Mouse (Mus musculus): ENCODE measurements around the gene Afdn. TPM values are rescaled to one million over a fixed set of nuclear protein-coding genes. Genes with fewer than 3 reads are reported as not detected.
"Not testable (repeated sequence)": the region's sequence is repeated elsewhere in the genome, so short reads cannot be mapped to it uniquely, and the experiment has no call there.

Afdn gene
- total RNA-seq, 1 experiment from 2014 or later, result 154 TPM

DNA sequence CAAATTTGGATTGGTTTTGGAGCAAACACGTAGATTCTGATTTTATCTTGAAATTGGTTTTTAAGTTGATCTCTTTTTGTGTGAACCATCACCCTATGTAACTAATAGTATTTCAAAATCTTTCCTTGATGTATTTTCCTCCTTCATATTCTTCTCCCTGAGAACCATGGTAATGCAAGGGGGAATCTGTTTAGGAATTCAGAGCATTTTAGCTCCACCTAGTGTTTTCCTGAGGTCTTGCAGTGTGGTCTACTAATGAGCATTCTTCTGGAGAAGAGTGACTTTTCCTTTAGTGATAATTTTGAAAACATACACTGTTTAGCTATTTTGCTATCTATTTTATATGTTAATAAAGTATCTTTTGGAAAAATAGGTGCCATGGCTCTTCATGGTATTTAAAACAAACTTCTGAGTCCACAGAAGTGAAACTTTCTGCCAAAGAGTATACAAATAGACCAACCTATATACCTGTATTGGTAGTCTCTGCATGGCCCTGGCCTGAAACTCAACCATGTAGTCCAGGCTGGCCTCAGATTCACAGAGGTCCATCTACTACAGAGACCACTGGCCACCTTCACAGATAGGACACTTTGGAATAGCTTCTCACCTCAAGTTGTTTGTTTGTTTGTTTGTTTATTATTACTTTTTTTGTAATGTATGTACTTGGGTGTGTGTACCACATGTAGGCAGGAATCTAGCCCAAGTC, 70.5 kb downstream of the Afdn start:
- no peak for ATAC-seq (replicated peaks; ENCODE audit: insufficient number of reproducible peaks, low FRiP score, low TSS enrichment, poor library complexity, severe bottlenecking)

DNA sequence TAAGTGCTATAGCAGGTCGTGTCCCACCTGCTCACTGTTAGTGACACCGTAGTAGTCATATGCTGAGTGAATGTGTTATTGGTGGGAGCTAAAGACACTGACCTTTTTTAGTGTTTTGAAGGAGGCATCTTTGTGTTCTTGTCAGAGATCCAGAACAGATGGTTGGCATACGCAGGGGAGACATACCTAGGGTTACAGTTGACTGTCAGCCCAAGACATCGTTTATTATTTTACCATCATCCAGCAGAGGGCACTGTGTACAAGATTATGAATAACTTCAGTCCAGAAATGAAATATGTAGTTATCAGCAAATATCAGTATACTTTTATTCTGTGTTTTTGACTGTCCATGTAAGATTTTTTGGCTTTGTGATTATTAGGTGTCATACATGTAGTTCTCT, 75.5 kb downstream of the Afdn start:
- no peak for ATAC-seq (replicated peaks; ENCODE audit: insufficient number of reproducible peaks, low FRiP score, low TSS enrichment, poor library complexity, severe bottlenecking)

DNA sequence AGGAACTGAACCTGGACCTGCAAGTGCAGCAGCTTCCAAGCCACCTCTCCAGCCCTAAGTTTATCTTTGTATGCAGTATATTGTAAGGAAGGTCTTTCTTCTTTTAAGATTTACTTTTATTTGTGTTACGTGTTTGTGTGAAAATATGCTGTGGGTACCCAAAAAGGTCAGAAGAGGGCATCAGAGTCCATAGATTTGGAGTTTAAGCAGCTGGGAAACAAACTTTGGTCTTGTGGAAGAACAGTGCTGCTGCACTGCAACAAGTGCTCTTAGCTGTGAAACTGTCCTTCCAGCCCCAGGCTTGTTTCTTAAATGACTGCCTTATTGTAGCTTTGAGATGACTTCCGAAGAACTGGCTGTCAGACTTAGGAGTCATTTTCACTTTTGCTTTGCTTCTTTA, 89.8 kb downstream of the Afdn start:
- no peak for ATAC-seq (replicated peaks; ENCODE audit: insufficient number of reproducible peaks, low FRiP score, low TSS enrichment, poor library complexity, severe bottlenecking)

DNA sequence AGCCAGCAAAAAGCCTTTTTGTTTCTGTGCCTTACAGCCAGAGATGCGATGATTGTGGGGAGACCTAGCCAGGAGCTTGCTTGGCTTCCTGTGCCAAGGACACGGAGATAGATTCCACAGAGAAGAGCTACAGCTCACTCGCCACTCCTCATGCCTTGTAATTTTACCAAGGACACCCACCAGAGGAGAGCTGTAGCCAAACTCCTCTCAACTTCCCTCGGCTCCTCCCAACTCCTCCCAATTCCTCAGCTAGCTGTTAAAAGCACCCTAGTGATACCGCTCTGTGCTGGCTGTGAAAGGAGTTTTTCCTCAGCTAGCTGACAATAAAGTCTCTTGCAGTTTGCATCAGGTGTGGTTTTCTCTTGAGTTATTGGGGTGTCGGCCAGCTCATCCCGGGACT, 93.5 kb downstream of the Afdn start:
- not testable (repeated sequence) for ATAC-seq (replicated peaks; ENCODE audit: insufficient number of reproducible peaks, low FRiP score, low TSS enrichment, poor library complexity, severe bottlenecking)

DNA sequence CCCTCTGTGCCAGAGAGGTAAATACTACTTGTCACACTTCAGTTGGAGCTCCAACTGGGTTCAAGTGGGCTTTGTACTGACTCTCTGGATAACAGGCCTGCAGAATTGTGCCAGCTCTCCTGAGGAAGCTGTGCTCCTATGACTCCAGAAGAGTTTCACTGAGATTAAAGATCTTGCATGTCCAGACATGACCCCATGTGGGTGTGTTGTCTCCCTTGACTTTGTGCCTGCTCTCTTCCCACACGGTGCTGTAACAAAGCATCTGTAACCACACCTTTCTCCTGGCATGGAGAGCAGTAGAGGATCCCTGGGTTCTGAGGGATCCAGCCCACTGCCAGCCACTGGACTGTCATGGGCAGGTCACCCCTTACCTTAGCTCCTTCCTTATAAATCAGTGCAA, 95.1 kb downstream of the Afdn start:
- ATAC-seq (replicated peaks; ENCODE audit: insufficient number of reproducible peaks, low FRiP score, low TSS enrichment, poor library complexity, severe bottlenecking), result no peak

DNA sequence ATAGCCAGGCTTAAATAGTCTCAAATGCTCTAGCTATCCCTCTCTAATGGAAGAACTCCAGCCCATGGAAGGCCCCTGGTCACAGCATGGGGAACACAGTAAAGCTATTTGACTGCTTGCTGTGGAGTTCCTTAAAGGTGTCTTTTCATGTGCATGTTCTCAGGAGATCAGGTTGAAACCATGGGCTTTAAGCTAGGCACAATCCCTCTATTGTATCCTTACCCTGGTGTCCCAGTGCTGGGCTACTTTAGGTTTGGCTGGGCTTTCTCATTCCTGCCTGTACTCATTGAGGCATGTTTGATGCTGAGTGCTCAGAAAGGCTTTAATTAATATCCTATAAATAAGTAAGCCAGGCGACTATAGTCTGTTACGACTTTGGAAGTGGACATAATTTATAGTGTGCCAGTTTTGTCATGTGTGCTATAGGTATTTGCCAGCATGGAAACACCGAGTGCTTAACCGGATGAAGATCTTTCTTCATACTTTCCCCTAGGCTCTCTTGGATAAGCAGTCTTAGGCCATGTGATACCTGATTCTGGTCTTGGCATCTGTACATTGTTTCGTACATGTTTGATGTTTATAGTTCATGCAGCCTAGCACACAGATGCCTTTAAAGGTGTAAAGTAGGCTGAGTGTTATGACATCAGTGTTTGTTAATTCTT, 96.2 kb downstream of the Afdn start:
- no peak for ATAC-seq (replicated peaks; ENCODE audit: insufficient number of reproducible peaks, low FRiP score, low TSS enrichment, poor library complexity, severe bottlenecking)

DNA sequence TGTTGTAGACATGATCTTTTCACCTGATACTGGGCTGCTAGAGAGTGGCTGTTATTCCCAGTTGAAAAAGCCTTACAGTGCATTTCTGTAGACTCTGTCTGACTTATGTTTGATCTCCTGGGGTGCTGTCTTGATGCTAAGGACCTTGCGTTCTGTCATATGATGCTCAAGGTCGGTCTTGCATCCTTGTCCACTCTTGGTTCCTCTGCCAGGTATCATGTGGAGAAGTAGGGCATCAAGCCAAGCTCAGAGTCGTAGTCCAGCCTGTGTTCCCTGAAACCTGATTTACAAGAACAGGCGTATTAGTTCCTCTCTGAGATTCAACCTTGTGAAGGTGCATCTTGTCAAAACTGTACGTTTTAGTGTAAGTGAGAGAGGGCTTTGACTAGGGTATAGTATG, 105.0 kb downstream of the Afdn start:
- no peak for ATAC-seq (replicated peaks; ENCODE audit: insufficient number of reproducible peaks, low FRiP score, low TSS enrichment, poor library complexity, severe bottlenecking)

DNA sequence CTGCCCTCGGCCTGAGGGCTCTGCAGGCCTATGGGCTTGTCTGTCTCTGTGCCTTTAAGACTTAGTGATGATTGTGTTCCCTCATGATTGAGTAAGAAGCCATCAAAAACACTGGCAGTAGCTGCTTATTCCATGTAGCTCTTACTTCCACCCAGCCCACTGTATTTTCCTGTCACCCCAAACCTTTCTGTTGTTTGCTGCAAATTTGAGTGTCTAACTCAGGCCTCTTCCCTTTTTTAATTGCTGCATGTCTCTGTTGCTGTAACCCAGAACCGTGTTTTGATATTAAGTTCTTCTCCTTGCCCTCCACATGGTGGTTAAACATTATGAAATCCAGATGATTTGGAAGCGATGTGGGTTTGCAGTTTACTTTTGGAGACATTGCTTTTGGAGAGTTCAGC, 106.6 kb downstream of the Afdn start:
- ATAC-seq (replicated peaks; ENCODE audit: insufficient number of reproducible peaks, low FRiP score, low TSS enrichment, poor library complexity, severe bottlenecking), result peak; percentile 74

DNA sequence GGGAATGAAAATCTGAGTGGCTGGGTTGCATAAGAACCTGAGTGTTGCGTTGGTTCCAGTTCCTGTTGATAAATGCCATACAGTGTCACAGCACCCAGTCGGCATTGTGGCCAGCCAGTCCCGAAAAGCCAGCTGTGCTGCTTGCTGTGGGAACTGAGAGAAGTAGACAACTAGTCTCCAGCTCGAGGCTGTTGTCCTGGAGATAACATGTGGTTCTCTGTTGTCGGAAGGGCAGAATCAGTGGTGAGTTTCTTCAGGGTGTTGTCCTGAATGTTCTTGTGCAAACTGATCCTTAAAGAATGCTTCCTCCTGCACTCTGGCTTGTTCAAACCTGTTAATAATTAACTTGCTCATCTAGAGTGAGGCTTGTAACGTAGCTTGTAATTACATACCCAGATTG, 107.1 kb downstream of the Afdn start:
- ATAC-seq (replicated peaks; ENCODE audit: insufficient number of reproducible peaks, low FRiP score, low TSS enrichment, poor library complexity, severe bottlenecking), result peak; percentile 96

DNA sequence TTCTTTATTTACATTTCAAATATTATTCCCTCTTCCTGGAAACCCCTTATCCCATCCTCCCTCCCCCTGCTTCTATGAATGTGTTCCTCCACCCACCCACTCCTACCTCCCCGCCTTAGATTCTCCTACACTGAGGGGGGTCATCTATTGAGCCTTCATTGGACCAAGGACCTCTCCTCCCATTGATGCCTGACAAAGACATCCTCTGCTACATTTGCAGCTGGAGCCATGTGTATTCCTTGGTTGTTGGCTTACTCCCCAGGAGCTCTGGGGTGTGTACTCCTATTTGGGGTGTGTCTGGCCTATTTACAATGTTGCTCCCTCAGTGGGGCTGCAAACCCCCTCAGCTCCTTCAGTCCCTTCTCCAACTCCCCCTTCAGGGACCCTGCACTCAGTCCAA, 109.9 kb downstream of the Afdn start:
- ATAC-seq (replicated peaks; ENCODE audit: insufficient number of reproducible peaks, low FRiP score, low TSS enrichment, poor library complexity, severe bottlenecking), result no peak

DNA sequence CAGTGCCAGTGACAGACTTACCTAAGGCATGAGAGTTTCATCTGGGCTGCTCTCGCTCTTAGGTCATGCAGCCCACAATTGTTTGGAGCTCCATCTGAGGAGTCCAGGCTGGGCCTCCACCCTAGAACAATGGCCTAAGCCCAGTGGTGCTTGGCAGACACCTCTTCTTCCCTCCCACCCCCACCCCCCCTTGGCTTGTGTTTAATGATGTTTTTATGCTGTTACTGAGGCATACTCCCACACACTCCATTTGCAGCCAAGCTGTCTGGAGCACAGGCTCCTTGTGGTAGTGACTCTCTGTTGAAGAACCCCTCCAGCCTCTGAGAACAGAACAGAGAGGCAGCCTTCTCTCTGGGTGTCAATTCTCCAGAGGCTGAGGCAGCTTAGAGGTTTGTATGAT, 113.9 kb downstream of the Afdn start:
- no peak for ATAC-seq (replicated peaks; ENCODE audit: insufficient number of reproducible peaks, low FRiP score, low TSS enrichment, poor library complexity, severe bottlenecking)

DNA sequence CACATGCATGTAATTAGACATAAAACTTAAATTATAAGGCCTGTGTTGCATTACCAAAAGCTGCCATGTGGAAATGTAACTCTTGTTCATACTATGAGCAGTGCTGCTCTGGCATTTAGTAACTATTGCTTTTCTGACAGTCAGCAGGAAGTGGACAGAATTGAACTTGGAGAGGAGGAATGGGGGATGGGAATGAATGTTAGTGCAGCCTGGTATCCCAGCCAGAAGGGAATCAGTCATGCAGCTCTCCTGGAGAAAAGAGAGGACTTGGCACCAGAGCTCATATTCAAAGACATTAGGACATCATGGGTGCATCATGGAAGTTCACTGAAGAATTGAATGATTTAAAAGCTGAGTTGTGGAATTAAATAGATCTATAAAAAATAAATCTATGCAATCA, 117.1 kb downstream of the Afdn start:
- ATAC-seq (replicated peaks; ENCODE audit: insufficient number of reproducible peaks, low FRiP score, low TSS enrichment, poor library complexity, severe bottlenecking), result no peak

DNA sequence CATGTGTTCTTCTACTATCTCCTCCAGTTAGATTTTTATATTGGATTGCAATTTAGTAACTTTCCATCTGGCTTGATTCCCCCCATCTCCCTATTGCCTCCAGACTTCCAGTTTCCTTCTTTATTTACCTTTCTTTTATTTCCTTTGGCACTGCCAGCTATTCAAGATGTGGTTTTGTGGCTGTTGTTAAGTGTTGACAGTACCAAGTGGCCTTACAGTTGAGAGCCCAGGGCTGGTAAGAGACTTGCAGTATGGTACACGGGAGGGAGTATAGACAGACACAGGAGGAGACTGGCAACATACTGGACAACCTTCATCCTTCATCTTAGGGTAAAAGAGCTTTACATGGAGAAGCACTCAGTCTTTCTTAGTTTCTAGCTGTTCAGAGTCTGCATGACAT, 119.4 kb downstream of the Afdn start:
- ATAC-seq (replicated peaks; ENCODE audit: insufficient number of reproducible peaks, low FRiP score, low TSS enrichment, poor library complexity, severe bottlenecking), result no peak

DNA sequence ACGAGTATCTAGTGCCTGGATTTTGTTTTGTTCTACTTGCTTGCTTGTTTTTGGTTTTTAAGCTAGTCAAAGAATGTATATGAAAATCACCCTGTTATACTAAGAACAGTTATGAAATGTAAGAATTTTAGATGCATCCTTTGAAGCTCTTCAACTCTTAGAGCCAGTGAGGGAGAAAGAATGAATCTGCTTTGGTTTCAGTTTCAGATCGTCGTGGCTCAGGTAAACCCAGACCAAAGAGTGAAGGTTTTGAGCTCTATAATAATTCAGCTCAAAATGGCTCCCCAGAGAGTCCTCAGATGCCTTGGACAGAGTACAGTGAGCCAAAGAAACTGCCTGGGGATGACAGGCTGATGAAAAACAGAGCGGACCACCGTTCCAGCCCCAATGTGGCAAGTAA, 123.2 kb downstream of the Afdn start:
- no peak for ATAC-seq (replicated peaks; ENCODE audit: insufficient number of reproducible peaks, low FRiP score, low TSS enrichment, poor library complexity, severe bottlenecking)

DNA sequence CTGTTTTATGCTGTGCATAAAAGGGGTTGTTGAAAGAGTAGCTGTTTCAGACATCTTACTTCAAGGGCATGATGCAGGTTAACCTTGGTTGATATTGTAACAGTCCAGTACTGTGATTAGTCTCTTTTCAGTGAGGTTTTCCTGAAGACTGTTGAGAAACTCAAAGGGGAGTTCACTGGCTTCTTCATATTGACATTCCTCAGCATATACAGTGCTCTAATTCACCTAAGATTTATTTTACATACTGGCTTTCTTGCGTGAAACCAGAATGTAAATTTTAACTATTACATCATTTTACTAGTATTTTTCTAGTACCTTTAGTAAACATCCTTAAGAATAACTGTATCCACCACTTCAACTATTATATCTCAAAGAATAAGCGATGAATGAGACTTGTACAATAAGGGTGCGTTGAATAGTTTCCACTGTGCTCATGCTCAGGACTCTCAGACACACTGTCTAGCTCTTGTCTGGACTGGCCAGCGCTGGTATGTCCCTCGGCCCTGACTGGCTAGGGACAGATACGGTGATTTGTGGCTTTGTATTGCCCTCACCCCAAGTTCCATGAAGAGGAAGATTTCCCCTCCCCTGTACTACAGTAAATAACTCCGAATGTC, 129.6 kb downstream of the Afdn start:
- no peak for ATAC-seq (replicated peaks; ENCODE audit: insufficient number of reproducible peaks, low FRiP score, low TSS enrichment, poor library complexity, severe bottlenecking)

DNA sequence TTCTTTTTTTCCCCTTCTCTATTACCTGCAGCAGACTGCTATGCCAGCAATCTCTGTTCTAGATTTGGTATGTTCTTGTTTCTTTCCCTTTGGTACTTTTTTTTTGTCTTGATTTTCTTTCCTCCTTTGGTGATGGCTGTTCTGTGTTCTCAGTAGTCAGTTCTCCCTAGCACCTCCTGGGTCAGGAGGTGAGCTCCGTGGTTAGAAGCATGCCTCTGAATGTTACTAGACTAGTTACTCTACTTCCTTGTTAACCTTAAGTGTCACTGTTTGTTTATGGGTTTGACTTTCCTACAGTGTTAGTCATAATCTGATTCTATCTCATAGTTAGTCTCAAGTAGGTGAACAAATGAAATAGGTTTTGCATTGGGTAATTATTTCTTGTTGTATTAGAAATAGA, 130.6 kb downstream of the Afdn start:
- no peak for ATAC-seq (replicated peaks; ENCODE audit: insufficient number of reproducible peaks, low FRiP score, low TSS enrichment, poor library complexity, severe bottlenecking)

DNA sequence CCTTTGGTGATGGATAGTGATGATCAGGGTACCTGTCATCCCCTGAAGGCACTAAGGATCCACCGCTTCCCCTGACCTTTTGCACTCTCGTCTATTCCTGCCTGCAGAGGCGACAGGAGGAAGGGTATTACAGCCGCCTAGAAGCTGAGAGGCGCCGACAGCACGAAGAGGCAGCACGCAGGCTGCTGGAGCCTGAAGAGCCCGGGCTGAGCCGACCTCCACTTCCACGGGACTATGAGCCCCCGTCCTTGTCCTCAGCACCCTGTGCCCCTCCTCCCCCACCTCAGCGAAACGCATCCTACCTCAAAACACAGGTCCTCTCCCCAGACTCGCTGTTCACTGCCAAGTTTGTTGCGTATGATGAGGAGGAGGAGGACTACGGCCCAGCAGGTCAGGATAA, 138.5 kb downstream of the Afdn start:
- ATAC-seq (replicated peaks; ENCODE audit: insufficient number of reproducible peaks, low FRiP score, low TSS enrichment, poor library complexity, severe bottlenecking), result no peak

DNA sequence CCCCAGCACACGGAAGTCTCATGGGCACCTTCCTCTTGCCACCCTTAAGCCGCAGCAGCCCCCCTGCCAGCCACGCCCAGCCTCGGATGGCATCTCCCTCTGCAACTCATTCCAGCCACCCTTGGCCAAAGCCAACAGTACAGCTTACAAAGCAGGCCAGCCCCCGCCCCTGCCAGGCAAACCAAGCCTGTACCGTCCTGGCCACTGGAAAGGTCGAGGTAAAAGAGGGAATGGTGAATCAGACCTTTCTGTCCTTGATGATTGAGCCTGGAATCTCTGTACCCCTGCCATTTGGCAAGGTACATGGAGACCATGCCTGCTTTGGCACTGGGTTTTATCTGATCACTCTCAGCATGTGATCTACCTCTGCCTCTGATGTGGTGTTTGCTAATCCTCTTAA, 138.9 kb downstream of the Afdn start:
- ATAC-seq (replicated peaks; ENCODE audit: insufficient number of reproducible peaks, low FRiP score, low TSS enrichment, poor library complexity, severe bottlenecking), result no peak

DNA sequence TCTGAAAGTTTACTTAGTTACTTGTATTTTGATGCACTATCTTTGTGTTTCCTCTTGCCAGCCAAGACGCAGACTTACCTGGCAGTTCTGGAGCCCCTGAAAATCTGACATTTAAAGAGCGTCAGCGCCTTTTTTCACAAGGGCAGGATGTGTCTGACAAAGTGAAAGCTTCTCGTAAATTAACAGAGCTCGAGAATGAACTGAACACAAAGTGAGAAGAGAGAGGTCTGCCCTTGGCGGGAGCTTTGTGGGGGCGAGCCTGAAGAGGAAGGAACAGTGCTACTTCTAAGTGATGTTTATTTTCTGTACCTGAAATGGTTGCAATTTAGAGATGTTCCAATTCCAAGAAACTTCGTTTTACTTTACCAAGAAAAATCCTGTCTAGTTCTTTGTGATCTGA, 143.5 kb downstream of the Afdn start:
- no peak for ATAC-seq (replicated peaks; ENCODE audit: insufficient number of reproducible peaks, low FRiP score, low TSS enrichment, poor library complexity, severe bottlenecking)

DNA sequence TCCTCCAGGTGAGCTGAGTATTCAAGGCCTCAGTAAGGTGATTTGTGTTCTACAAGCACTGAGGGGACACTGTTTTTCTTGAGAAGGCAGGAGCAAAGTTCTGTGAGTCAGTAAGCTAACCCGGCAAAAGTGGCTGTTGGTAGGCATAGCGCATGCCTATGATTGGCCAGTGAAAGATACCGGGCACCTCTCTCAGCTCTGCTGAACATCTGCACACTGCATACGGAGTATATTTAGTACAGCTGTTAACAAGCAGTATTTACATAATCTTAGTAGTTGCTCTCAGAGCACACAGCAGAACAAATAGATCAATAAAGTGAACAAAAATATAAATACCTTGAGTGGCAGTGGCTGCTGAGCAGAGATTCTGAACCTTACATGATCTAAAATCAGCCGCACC, 146.7 kb downstream of the Afdn start:
- ATAC-seq (replicated peaks; ENCODE audit: insufficient number of reproducible peaks, low FRiP score, low TSS enrichment, poor library complexity, severe bottlenecking), result no peak

Measured in monocyte, adult 5-6 weeks (primary cell).